Mouse (Mus musculus) embryonic stem cell, embryonic (primary cell): ENCODE measurements around the gene Pgpep1l.

Source experiments
- CTCF ChIA-PET, 4 experiments: fragments of 300-600 bp in 2 of 4; fragments of 350-600 bp in 2 of 4; sonication (Branson Sonifier 250); formaldehyde crosslinking; loops; one replicate each; lab custom pipeline; 2022; ENCODE audit warnings: inconsistent platforms in 2 of 4; lab: Charles Lee
- POLR2A ChIA-PET, 4 experiments: fragments of 300-600 bp in 2 of 4; fragments of 350-600 bp in 2 of 4; sonication (Branson Sonifier 250); formaldehyde crosslinking; loops; one replicate each; lab custom pipeline; 2022; ENCODE audit warnings: antibody characterized with exemption in 4 of 4, inconsistent platforms in 1 of 4; lab: Charles Lee

Gene Pgpep1l

GRCm38 (mm10) chr7:68275445-68275837 is 11.4 kb upstream of the Pgpep1l start:
- POLR2A ChIA-PET, result interaction anchor here (0.6 to 17.6 kb wide), 15 partner anchors 9 to 860 kb away, joined by 3 to 307 read pairs (median 5); partner anchors contain the start of genes Igf1r (in 1 of the 4) and Pgpep1l (in 1 of the 4)
- CTCF ChIA-PET, result interaction anchor here in 2 of 4 experiments (0.9 to 2.8 kb wide), 3 partner anchors 27 to 325 kb away, joined by 3 to 12 read pairs (median 3); no protein-coding TSS in a partner anchor

- CTCF ChIA-PET, result interaction anchor here in 1 of 4 experiments (0.9 to 2.8 kb wide), 2 partner anchors 28 to 325 kb away, joined by 3 to 12 read pairs; no protein-coding TSS in a partner anchor
Observed at GRCm38 (mm10) chr7:68274951-68275350, 10.9 kb upstream of the Pgpep1l start.

GRCm38 (mm10) chr7:68274218-68274617 is 10.2 kb upstream of the Pgpep1l start:
- ChIA-PET POLR2A (interaction anchor here in 3 of 4 experiments (0.6 to 17.6 kb wide), 6 partner anchors 9 to 526 kb away, joined by 3 to 307 read pairs (median 6); partner anchors contain the start of gene Pgpep1l (in 1 of the 3)), CTCF (interaction anchor here in 1 of 4 experiments (0.7 kb wide), 1 partner anchor 516 kb away, joined by 3 read pairs; no protein-coding TSS in a partner anchor)

More at GRCm38 (mm10) chr7:68274951-68275350, 10.9 kb upstream of the Pgpep1l start:
- POLR2A ChIA-PET, result interaction anchor here (0.7 to 17.6 kb wide), 9 partner anchors 9 to 471 kb away, joined by 3 to 307 read pairs (median 6); partner anchors contain the start of genes Igf1r (in 1 of the 4) and Pgpep1l (in 1 of the 4)

GRCm38 (mm10) chr7:68273515-68273914 is 9.5 kb upstream of the Pgpep1l start, which contains the start of gene Fam169b:
TSS of gene Fam169b (plus strand) at chr7:68273839.
- ChIA-PET CTCF (interaction anchor here in 1 of 4 experiments (0.7 kb wide), 1 partner anchor 515 kb away, joined by 3 read pairs; no protein-coding TSS in a partner anchor), POLR2A (interaction anchor here in 3 of 4 experiments (0.6 to 17.6 kb wide), 14 partner anchors 8 to 525 kb away, joined by 3 to 307 read pairs (median 4); partner anchors contain the start of gene Pgpep1l (in 2 of the 3))

- ChIA-PET CTCF (no interaction called here), POLR2A (interaction anchor here in 2 of 4 experiments (1.0 to 17.6 kb wide), 8 partner anchors 8 to 320 kb away, joined by 3 to 307 read pairs (median 4); partner anchors contain the start of gene Pgpep1l (in 2 of the 2))
Observed at GRCm38 (mm10) chr7:68272607-68273006, 8.6 kb upstream of the Pgpep1l start.

- CTCF ChIA-PET, result interaction anchor here in 1 of 4 experiments (0.5 kb wide), 1 partner anchor 10 kb away, joined by 3 read pairs; no protein-coding TSS in a partner anchor
- POLR2A ChIA-PET, result interaction anchor here in 3 of 4 experiments (0.6 to 17.9 kb wide), 4 partner anchors 6 to 461 kb away, joined by 6 to 307 read pairs (median 157); partner anchors contain the start of genes Fam169b (in 1 of the 3) and Pgpep1l (in 1 of the 3)
Observed at GRCm38 (mm10) chr7:68271816-68272215, 7.8 kb upstream of the Pgpep1l start.

GRCm38 (mm10) chr7:68270551-68270950 is 6.5 kb upstream of the Pgpep1l start:
- POLR2A ChIA-PET, result interaction anchor here in 2 of 4 experiments (0.6 to 17.9 kb wide), 3 partner anchors 8 to 31 kb away, joined by 3 to 307 read pairs (median 307); partner anchors contain the start of genes Fam169b (in 1 of the 2) and Pgpep1l (in 1 of the 2)
- CTCF ChIA-PET, result interaction anchor here in 2 of 4 experiments (0.6 to 0.7 kb wide), 3 partner anchors 12 to 42 kb away, joined by 5 to 9 read pairs (median 5); no protein-coding TSS in a partner anchor

GRCm38 (mm10) chr7:68266691-68267090 is 2.7 kb upstream of the Pgpep1l start:
- ChIA-PET POLR2A (interaction anchor here in 2 of 4 experiments (2.1 to 17.9 kb wide), 2 partner anchors 10 to 11 kb away, joined by 8 to 307 read pairs; partner anchors contain the start of gene Fam169b (in 1 of the 2)), CTCF (no interaction called here)

- CTCF ChIA-PET, result interaction anchor here in 1 of 4 experiments (0.6 to 0.7 kb wide), 2 partner anchors 9 to 35 kb away, joined by 3 to 5 read pairs; no protein-coding TSS in a partner anchor
- POLR2A ChIA-PET, result interaction anchor here (0.9 to 17.9 kb wide), 10 partner anchors 9 to 52 kb away, joined by 3 to 307 read pairs (median 6); partner anchors contain the start of gene Fam169b (in 1 of the 4)
Observed at GRCm38 (mm10) chr7:68265391-68265790, 1.4 kb upstream of the Pgpep1l start.

GRCm38 (mm10) chr7:68264531-68264930 is 498 bp upstream of the Pgpep1l start:
- ChIA-PET CTCF (interaction anchor here in 3 of 4 experiments (0.6 to 1.9 kb wide), 4 partner anchors 13 to 38 kb away, joined by 3 to 5 read pairs (median 3); no protein-coding TSS in a partner anchor), POLR2A (interaction anchor here (0.6 to 17.9 kb wide), 21 partner anchors 9 to 1782 kb away, joined by 3 to 307 read pairs (median 4); partner anchors contain the start of gene Fam169b (in 2 of the 4))

GRCm38 (mm10) chr7:68263346-68264027 is 546 bp downstream of the Pgpep1l start:
- ChIA-PET CTCF (interaction anchor here in 3 of 4 experiments (0.6 to 1.9 kb wide), 3 partner anchors 14 to 39 kb away, joined by 3 to 5 read pairs (median 3); no protein-coding TSS in a partner anchor), POLR2A (interaction anchor here in 3 of 4 experiments (0.6 to 17.9 kb wide), 9 partner anchors 10 to 301 kb away, joined by 3 to 307 read pairs (median 6); partner anchors contain the start of gene Fam169b (in 2 of the 3))

- ChIA-PET POLR2A (interaction anchor here in 3 of 4 experiments (0.7 to 17.9 kb wide), 6 partner anchors 13 to 40 kb away, joined by 4 to 307 read pairs (median 6); partner anchors contain the start of gene Fam169b (in 1 of the 3)), CTCF (interaction anchor here in 1 of 4 experiments (1.9 kb wide), 1 partner anchor 40 kb away, joined by 5 read pairs; no protein-coding TSS in a partner anchor)
Observed at GRCm38 (mm10) chr7:68262612-68263200, 1.3 kb downstream of the Pgpep1l start.

- ChIA-PET POLR2A (interaction anchor here (0.5 to 17.9 kb wide), 33 partner anchors 9 to 593 kb away, joined by 3 to 307 read pairs (median 5); partner anchors contain the start of genes Fam169b (in 2 of the 4) and Igf1r (in 1 of the 4)), CTCF (interaction anchor here in 3 of 4 experiments (0.5 to 1.4 kb wide), 3 partner anchors 43 to 1548 kb away, joined by 3 to 6 read pairs (median 3); no protein-coding TSS in a partner anchor)
Observed at GRCm38 (mm10) chr7:68259523-68260081, 4.4 kb downstream of the Pgpep1l start.

GRCm38 (mm10) chr7:68258326-68259150 is 5.5 kb downstream of the Pgpep1l start:
- POLR2A ChIA-PET, result interaction anchor here in 3 of 4 experiments (0.6 to 17.9 kb wide), 25 partner anchors 8 to 1778 kb away, joined by 3 to 307 read pairs (median 5); partner anchors contain the start of gene Fam169b (in 2 of the 3)
- CTCF ChIA-PET, result interaction anchor here in 2 of 4 experiments (0.6 to 1.2 kb wide), 3 partner anchors 11 to 44 kb away, joined by 3 to 9 read pairs (median 5); no protein-coding TSS in a partner anchor

GRCm38 (mm10) chr7:68257767-68258166 is 6.3 kb downstream of the Pgpep1l start:
- CTCF ChIA-PET, result interaction anchor here in 2 of 4 experiments (0.6 to 1.2 kb wide), 2 partner anchors 10 to 45 kb away, joined by 3 to 5 read pairs; no protein-coding TSS in a partner anchor
- POLR2A ChIA-PET, result interaction anchor here in 3 of 4 experiments (0.6 to 17.9 kb wide), 14 partner anchors 8 to 48 kb away, joined by 3 to 307 read pairs (median 7); partner anchors contain the start of gene Fam169b (in 2 of the 3)
